Mouse (Mus musculus) layer of hippocampus, postnatal 36 days (tissue): ENCODE measurements around the gene Tmc2. TPM values are rescaled to one million over a fixed set of nuclear protein-coding genes. Genes with fewer than 3 reads are reported as not detected.

Experiments
- DNase-seq, 2 experiments: peaks; one replicate each; pipeline ENCODE4 v3.0.0; 2022
- total RNA-seq, 2 experiments: library from RNA; stranded (reverse); gene quantifications; 2 replicates each; pipeline ENCODE4 v1.2.3; 2021

The Tmc2 gene
- total RNA-seq, 2 experiments from 2014 or later = not detected

DNA sequence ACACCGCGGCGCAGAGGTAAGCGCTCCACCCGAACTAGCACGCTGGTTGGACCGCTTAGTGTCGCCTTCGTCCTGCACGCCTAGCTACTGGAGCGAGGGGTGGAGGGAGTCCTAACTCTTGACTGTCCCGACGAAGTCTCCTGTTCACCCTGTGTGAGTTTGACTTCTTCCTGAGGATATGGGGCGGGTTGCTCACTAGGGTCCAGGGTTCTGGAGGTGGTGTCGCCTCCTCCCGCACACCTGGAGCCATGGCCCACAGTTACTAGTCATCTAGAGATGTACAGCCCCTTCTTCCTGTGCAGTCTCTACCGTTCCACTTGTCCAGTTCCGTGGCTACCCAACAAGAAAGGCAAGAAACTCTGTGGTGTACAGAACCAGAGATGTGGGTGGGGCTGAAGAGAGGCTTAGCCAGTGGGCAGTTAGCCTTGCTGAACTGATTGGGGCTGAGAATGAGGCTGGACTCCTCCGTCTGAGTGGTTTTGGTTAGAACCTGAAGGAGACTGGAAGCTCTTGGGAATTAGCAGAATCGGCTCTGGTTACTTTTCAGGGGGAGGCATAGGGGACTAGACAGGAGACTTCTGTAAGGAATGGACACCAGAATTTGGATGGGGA, 101.2 kb downstream of the Tmc2 start:
- no peak for DNase-seq

DNA sequence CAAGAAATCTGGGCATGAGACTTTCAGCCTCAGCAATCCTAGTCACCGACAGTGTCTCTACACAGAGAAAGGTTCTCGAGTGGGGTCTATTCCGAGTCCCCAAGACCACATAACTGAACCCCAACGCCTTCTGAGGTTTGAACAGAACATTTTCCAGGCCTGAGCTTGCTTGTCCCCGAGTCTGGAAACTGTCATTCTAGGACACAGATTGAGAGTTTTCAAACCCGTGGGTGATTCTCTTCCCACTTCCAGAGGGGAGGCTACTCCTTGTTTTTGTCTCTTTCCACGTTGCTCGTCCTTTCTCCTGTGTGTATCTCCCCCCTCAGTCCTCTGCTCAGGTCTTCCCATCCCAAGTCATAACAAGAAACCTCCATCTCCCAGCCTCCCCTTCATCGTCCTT, 102.6 kb downstream of the Tmc2 start:
- no peak for DNase-seq

DNA sequence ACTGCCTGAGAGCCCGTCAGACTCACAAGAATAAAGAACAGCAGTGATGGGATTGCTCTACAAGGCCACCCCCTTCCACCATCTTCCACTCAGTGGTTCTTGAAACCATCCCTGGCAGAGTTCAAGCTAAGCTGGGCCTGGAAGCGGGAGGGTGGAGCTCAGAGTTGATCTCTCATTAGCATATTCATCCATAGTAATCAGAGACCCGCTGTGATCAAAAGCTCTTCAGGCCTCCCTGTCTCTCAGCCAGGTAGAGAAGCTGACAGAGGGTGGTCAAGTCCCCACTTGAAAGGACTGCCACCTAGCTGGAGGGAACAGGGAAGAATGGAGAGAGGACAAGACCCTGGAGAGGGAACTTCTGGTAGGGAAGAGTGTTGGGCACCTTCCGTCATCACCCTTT, 108.0 kb downstream of the Tmc2 start:
- DNase-seq = no peak

Other genes with a start within 250 kb of the Tmc2 start
- under 1 TPM; 0.15 to 0.33 TPM for gene Tgm3, start 182.8 kb upstream of the Tmc2 start, total RNA-seq
- under 1 TPM; 0.15 to 0.32 TPM for gene Tgm6, start 82.8 kb upstream of the Tmc2 start, total RNA-seq
- gene Snrpb, start 15.8 kb upstream of the Tmc2 start, total RNA-seq = 100 to 1,000 TPM; 118 to 119 TPM
- 100 to 1,000 TPM; 143 to 144 TPM for gene Nop56, start 79.2 kb downstream of the Tmc2 start, total RNA-seq
- gene Idh3b, start 89.4 kb downstream of the Tmc2 start, total RNA-seq = 100 to 1,000 TPM; 329 to 336 TPM
- gene Ebf4, start 100.0 kb downstream of the Tmc2 start, total RNA-seq = 10 to 100 TPM; 11.4 to 11.7 TPM
- 1 to 10 TPM; 6.0 to 8.0 TPM for gene Cpxm1, start 202.4 kb downstream of the Tmc2 start, total RNA-seq
- not detected for gene Gm28372, start 210.0 kb downstream of the Tmc2 start, total RNA-seq
- not detected for gene 1700020A23Rik, start 210.1 kb downstream of the Tmc2 start, total RNA-seq
- not detected for gene Tmem239, start 211.3 kb downstream of the Tmc2 start, total RNA-seq
- 10 to 100 TPM; 85.2 to 98.0 TPM for gene Vps16, start 229.1 kb downstream of the Tmc2 start, total RNA-seq
- 10 to 100 TPM; 23.1 to 26.0 TPM for gene Pced1a, start 229.5 kb downstream of the Tmc2 start, total RNA-seq